Mouse (Mus musculus): ENCODE results near the gene Foxn3. TPM values are rescaled to one million over a fixed set of nuclear protein-coding genes. Genes with fewer than 3 reads are reported as not detected.

Gene Foxn3
- polyA plus RNA-seq, 3 experiments from 2014 or later: 65.0 to 119 (median 97.5) TPM

GRCm38 (mm10) chr12:99464291-99464690, 99.1 kb downstream of the Foxn3 start:
- ATAC-seq: no peak

DNA sequence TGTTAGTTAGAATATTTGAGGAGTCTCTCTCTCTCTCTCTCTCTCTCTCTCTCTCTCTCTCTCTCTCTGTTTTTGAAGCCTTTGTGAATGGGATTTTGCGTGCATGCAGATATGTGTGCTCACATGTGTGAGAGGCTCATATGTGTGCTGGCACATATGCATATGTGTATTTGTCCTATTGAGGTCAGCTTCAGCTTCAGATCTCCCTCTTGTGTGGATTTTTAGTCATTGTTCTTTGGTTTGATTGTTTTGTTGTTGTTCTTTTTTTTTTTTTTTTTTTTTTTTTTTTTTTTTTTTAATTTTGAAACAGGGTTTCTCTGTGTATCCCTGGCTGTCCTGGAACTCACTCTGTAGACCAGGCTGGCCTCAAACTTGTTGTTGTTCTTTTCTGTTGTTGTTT, 100.5 kb downstream of the Foxn3 start:
- ATAC-seq: no peak

DNA sequence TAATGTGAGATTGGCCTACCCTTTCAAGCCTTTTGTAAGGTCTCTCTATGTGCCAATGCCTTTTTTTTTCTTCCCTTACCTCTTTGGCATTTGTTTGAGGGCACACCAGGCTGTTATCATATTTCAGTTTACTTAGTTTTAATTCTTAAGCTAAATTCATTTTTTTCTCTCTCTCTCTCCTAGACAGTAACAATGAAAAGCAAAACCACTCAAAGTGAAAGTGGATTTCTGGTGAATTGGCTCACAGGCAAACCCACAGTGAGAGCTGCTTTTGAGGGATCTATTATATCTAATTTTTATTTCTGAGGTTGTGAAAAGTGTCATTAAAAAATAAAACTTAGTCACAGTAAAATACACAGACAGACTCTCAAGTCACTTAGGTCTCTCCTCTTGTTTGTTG, 101.1 kb downstream of the Foxn3 start:
- ATAC-seq: no peak

- ATAC-seq: no peak
These were observed 105.7 kb downstream of the Foxn3 start for GRCm38 (mm10) chr12:99457521-99458205.

DNA sequence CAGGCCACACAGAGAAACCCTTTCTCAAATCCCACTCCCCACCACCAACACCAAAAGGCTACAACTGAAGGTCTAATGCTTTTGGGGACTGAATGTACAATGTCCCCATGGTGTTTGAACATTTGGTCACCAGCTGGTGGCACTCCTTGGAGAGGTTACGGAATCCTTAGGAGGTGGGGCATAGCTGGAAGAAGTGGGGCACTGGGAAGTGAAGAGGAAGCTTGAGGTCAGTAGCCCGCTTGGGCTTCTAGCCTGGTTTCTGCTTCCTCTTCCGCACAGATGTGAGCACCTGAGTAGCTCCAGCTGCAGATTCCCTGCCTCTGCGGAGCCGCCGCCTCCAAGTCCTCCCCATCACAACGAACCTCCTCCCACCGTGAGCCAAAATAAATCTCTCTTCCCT, 107.8 kb downstream of the Foxn3 start:
- ATAC-seq: no peak

DNA sequence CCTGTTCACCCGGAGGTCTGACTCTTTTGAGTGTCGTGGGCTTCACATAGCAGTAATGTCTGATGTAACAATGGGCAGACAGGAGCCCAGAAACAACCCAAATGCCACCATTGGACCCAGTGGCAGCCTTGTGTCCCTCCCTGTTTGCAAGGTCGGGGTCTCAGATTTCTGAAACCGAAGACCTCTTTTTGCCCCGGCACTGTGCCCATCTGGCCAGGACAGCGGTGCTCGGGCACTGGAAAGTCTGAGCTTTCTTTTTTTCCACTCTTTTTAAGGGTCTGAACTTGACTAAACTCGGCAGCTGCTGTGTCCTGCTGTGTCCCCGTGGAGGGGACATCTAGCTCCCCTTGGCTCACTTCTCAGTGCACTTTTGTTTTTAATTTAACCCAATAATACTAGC, 109.0 kb downstream of the Foxn3 start:
- ATAC-seq: no peak

GRCm38 (mm10) chr12:99453797-99454196, 109.6 kb downstream of the Foxn3 start:
- ATAC-seq: no peak

DNA sequence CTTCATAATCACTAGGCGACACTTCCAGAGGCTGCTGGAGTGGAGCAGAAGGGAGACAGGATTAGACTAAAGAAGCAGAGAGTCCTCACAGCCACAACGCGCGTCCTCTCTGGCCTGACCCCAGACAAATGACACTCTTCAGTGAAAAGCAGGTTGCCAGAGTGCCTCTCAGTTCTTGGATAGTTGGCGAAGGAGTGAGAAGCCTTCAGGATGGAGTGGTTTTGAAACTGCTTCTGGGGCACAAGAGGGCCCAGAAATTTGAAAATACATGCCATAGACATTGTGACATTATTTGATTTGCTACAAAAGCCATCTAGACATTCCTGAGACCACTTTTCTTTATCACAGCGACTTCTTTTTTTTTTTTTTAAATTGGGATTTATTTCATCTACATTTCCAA, 113.3 kb downstream of the Foxn3 start:
- ATAC-seq: no peak

GRCm38 (mm10) chr12:99447791-99448190, 115.6 kb downstream of the Foxn3 start:
- no peak for ATAC-seq

DNA sequence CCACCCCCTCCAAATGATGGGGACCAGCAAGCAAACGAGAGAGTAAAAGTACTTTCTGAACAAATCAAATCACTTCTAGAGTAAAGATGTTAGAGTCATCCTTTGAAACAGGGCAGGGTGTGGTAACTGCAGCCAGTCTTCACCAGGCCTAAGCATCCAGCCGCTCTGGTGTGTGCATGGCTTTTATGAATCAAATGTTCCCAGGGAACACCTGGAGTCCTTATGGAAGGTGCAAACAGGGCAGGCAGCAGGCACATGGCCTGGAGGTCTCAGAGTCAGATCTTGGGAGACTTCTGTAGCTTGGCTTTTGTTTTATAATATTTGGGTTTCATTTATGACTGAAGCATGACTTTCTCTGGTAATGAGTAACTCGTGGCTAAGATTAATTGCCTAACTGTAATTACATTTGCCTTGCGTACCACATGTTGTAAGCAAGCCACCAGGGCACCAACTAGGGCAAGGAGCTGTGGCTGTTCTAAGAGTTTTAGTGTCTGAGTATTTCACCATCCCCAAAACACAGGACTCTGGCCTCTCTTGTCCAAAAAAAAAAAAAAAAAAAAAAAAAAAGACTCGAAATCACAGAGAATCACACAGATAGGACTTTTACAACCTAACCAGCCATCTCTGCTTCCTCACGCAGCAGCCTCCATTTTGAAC, 118.2 kb downstream of the Foxn3 start:
- ATAC-seq: no peak

DNA sequence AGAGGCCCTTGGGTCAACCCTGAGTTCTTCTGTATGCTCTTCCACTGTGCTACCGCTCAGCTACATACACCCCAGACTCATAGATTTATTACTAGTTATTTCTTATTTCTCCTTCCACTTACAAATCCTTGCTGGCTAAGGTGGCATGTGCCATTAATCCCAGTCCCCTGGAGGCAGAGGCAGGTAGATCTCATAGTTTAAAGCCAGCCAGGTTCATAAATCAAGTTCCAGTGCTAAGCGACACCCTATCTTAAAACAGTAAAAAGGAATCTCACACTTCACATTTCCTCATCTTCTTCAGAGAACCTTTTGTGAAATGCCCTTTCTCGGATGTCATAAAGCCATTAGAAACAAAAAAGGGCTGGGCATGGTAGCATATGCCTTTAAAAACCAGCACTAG, 120.6 kb downstream of the Foxn3 start:
- no peak for ATAC-seq

- ATAC-seq: no peak
These were observed 122.4 kb downstream of the Foxn3 start for GRCm38 (mm10) chr12:99440953-99441352.

- no peak for ATAC-seq
These were observed 123.4 kb downstream of the Foxn3 start for GRCm38 (mm10) chr12:99440022-99440421.

- no peak for ATAC-seq
These were observed 128.2 kb downstream of the Foxn3 start for GRCm38 (mm10) chr12:99435189-99435588.

GRCm38 (mm10) chr12:99433402-99433801, 130.0 kb downstream of the Foxn3 start:
- ATAC-seq: no peak

DNA sequence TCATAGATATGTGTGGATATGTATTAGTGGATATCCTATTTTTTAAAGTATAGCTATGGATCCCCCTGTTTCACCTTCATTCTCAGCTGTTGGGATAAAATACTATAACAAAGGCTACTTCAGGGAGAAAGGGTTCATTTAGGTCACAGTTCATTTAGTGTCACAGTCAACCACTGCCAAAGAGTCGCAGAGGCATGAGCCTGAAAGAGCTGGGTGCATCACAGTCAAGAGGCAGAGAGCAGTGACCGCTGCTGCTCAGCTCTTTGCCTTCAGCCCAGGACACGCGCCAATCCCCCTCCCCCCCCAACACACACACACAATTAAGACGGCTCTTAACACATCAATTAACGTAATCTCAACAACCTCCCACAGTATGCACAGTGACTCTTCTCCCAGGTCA, 131.8 kb downstream of the Foxn3 start:
- no peak for ATAC-seq

GRCm38 (mm10) chr12:99430992-99431391, 132.4 kb downstream of the Foxn3 start:
- ATAC-seq: no peak

- ATAC-seq: no peak
These were observed 134.3 kb downstream of the Foxn3 start for GRCm38 (mm10) chr12:99429101-99429500.

GRCm38 (mm10) chr12:99426207-99426916, 137.0 kb downstream of the Foxn3 start:
- no peak for ATAC-seq

GRCm38 (mm10) chr12:99419396-99419760, 144.0 kb downstream of the Foxn3 start:
- ATAC-seq: no peak

- ATAC-seq: no peak
These were observed 144.6 kb downstream of the Foxn3 start for GRCm38 (mm10) chr12:99418476-99419395.

DNA sequence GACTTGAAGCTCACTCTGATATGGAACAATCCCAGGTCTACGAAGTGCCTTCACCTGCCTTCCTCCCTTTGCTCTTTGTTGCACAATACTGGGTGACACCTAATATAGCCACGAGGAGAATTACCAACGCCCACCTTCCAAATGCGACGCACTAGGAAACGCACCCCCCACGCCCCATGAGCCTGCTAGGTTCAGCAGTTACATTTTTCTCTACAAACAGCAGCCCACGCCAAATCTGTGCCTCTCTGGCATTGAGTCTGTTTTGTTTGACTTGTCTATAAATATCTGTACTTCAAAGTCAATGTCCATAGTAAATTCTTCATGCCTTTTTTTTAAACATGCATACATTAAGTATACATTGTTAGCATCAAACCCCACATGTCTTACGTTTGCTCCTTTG, 145.5 kb downstream of the Foxn3 start:
- ATAC-seq: no peak

DNA sequence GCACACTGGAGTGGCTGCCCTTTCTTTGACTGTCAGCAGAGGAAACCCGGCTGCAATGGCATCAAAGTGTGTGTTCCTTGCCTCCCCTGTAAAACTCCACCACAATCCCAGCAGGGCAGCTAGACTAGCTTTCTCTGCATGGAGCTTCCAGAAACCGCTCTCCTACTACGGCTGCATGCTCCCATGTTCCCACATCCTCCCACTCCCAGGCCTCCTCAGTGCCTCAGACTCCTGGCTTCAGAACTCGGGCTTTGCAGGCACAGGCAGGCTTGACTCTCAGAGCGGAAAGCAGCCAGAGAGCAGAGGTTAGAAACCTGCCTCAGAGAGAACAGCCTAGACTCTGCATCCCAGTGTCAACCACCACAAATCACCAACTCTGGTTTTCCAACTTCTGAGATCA, 147.8 kb downstream of the Foxn3 start:
- ATAC-seq: no peak

All from inflammation-experienced regulatory T-cells, adult 6 months (primary cell).